Mouse (Mus musculus): ENCODE results near the gene B230118H07Rik.

B230118H07Rik gene

GRCm38 (mm10) chr2:101525503-101526381 is 123.6 kb downstream of the B230118H07Rik start:
- peak; percentile 43 for DNase-seq (ENCODE audit: low read depth, low spot score)

GRCm38 (mm10) chr2:101525091-101525490 is 124.2 kb downstream of the B230118H07Rik start:
- no peak for DNase-seq (ENCODE audit: low read depth, low spot score)

GRCm38 (mm10) chr2:101520503-101520902 is 128.8 kb downstream of the B230118H07Rik start:
- no peak for DNase-seq (ENCODE audit: low read depth, low spot score)

GRCm38 (mm10) chr2:101519928-101520327 is 129.4 kb downstream of the B230118H07Rik start:
- no peak for DNase-seq (ENCODE audit: low read depth, low spot score)
